Mouse (Mus musculus): ENCODE measurements around the gene Mpst.

DNA sequence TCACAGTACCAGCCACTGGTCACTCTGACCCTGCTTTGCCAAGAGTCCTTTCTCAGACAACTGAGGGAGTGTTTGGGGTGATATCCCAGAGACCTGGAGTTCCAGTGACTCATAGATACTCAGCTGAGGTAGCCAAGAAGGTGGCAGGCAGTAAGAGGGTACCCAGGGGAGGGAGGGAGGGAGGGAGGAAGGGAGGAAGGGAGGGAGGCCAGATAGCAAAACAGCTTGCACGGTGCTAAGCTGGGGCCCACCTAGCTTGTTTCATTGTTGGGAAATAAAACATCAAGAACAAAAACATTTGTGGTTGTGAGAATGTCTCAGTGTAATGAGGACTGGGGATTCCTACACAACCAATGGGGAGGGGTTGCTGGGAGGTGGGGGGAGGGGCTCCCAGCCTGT is 7.5 kb downstream of the Mpst start:
- TF ChIP-seq CTCF (IDR thresholded peaks at IDR 0.05; ENCODE audit: borderline replicate concordance, control insufficient read depth, extremely low read depth, insufficient read depth, low read length, poor library complexity), result no peak
- TF ChIP-seq POLR2A (IDR thresholded peaks at IDR 0.05; ENCODE audit: control insufficient read depth, extremely low read depth, insufficient read depth, low read length, poor library complexity), result no peak
